Mouse (Mus musculus): ENCODE data around the gene Tdrd9. TPM values are rescaled to one million over a fixed set of nuclear protein-coding genes. Genes with fewer than 3 reads are reported as not detected.
A peak's percentile ranks its signal among the peaks of the same experiment; 100 is the strongest.

Gene Tdrd9
- polyA plus RNA-seq, 1 experiment from 2014 or later: 0.07 TPM

DNA sequence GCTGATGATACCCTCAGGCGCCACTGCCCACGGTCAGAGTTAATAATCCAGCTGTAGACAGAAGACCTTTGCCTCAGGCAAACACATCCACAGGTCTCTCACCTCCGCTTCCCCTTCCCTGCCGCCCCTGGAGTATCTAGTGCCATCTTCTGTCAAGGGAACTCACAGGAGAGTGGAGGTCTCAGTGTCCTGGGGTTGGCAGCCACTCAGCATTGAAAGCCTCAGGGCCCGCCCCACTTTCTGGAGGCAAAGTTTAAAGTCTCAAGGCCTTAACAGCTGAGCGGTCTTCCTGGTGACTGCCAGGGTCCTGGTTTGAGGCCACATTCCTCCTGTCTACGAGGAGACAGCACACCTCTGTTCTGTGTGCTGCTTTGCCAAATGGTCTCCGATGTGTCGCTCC lies 138.3 kb downstream of the Tdrd9 start:
- 76% methylated on average over 9 of the region's 9 CpGs for WGBS
- Histone ChIP-seq H3K27me3 (replicated peaks) (peaks cover 95% of the 10 kb centered on the region), H3K4me1 (peaks cover 14% of the 10 kb centered on the region), H3K27ac (replicated peaks) (no peak overlapping the region), H3K4me3 (no peak overlapping the region), H3K9me3 (no peaks in the 10 kb centered on the region), H3K36me3 (no peaks in the 10 kb centered on the region), H3K4me2 (no peak overlapping the region), H3K9ac (no peak overlapping the region)
- ATAC-seq (ENCODE audit: extremely low read depth, insufficient number of reproducible peaks, low FRiP score, low TSS enrichment): no peak

DNA sequence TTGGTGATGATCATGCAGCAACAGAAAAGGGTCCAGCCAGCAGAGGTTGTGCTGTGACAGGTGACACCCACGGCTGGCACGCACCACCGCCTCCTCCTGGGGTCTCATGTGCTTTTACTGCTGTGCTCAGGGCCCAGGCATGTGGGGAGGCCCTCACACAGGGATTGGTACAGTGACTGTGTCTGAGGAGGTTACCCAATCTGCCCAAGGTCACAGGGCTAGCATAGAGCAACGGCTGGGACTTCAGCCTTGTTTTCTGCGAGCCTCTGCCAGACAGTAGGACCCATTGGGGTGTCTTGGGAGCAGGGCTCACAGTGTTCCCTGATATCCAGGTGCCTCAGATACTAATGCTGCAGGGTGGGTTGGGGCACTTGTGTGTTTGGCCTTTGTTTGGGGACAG lies 140.0 kb downstream of the Tdrd9 start:
- Histone ChIP-seq H3K9ac (no peak overlapping the region), H3K36me3 (no peaks in the 10 kb centered on the region), H3K4me2 (no peak overlapping the region), H3K4me3 (no peak overlapping the region), H3K9me3 (no peaks in the 10 kb centered on the region), H3K4me1 (peaks cover 13% of the 10 kb centered on the region), H3K27ac (replicated peaks) (no peak overlapping the region), H3K27me3 (replicated peaks) (peaks cover 93% of the 10 kb centered on the region)
- ATAC-seq (ENCODE audit: extremely low read depth, insufficient number of reproducible peaks, low FRiP score, low TSS enrichment): no peak
- 70% methylated on average over 5 of the region's 5 CpGs for WGBS

DNA sequence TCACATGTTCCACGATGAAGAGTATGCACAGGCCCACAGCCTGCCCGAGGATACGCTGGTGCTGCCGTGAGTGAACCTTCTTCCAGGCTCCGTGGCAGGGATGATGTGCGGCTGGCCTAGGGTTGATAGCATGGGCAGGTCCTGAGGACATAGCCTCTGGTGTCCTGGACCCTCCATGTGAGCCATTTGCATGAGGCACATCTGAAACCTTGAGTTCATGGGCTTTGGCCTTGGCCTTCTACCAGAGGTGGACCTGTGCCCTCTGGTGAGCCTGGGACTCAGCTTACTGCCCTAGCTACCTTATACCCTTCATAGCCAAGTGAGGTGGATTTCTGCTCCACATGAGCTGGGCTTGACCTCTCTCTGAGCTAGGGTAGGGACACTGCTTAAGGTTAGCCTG lies 140.9 kb downstream of the Tdrd9 start:
- Histone ChIP-seq H3K4me3 (no peak overlapping the region), H3K27ac (replicated peaks) (no peak overlapping the region), H3K27me3 (replicated peaks) (peaks cover 93% of the 10 kb centered on the region)

DNA sequence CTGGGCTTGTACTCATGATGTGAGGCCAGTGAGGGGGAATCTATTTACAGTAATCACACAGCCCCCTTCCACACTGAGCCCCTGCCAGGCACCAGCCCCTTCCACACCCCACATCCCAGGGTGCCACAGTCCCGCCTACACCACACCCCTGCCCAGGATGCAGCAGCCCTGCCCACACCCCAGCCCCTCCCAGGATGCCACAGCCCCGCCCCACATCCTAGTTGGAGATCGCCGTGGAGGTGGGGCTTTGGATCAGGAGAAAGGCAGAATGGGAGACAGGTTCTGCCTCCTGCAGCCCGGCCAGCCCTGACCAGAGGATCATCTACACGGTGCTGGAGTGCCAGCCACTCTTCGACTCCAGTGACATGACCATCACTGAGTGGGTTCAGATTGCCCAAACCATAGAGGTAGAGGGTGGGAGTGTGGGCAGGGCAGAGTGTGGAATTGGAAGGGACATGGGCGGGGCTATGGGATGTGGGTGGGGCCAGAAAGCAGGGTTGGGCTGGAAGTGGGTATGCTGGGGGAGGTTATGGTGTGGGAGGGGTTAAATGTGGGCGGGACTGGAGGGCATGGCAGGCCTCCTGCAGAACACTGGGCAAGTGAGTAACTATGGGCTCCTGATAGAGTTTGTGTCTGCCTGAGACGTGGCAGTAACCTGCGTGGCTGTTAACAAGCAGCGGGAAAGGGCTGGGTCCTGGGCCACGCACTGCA lies 141.5 kb downstream of the Tdrd9 start:
- Histone ChIP-seq H3K9me3 (no peaks in the 10 kb centered on the region), H3K4me2 (no peak overlapping the region), H3K4me1 (peaks cover 2% of the 10 kb centered on the region; the same call in 1 of the 2 replicates), H3K27ac (replicated peaks) (no peak overlapping the region), H3K4me3 (no peak overlapping the region), H3K27me3 (replicated peaks) (peaks cover 88% of the 10 kb centered on the region), H3K9ac (no peak overlapping the region), H3K36me3 (no peaks in the 10 kb centered on the region)
- peak; percentile 68 for ATAC-seq (ENCODE audit: extremely low read depth, insufficient number of reproducible peaks, low FRiP score, low TSS enrichment)
- 19% methylated on average over 13 of the region's 13 CpGs for WGBS

More for the DNA sequence above, 140.9 kb downstream of the Tdrd9 start:
- WGBS: 85% methylated on average over 6 of the region's 6 CpGs
- H3K4me2 ChIP-seq: no peak overlapping the region
- H3K9me3 ChIP-seq: no peaks in the 10 kb centered on the region
- peaks cover 3% of the 10 kb centered on the region; the same call in 1 of the 2 replicates for H3K4me1 ChIP-seq
- H3K36me3 ChIP-seq: no peaks in the 10 kb centered on the region
- no peak overlapping the region for H3K9ac ChIP-seq
- no peak for ATAC-seq (ENCODE audit: extremely low read depth, insufficient number of reproducible peaks, low FRiP score, low TSS enrichment)

DNA sequence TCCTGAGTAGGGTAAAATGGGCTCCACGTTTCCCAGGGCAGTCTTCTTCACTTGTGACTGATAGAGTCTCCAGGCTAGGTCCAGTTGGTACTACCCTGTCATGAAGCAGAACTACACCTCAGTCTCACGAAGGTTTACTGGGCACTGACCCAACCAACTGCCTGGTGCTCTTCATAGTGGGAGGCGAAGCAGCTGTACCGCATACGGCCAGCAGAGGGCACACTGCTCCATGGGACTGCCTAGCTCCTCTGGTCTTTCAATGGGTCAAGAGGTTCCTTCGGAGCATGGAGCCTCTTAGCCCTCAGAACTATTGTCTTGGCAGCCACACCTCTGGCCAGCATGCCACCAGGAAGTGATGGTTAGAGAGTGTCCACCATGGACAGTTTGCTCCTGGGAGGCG lies 142.4 kb downstream of the Tdrd9 start:
- H3K9ac ChIP-seq: no peak overlapping the region
- no peak for ATAC-seq (ENCODE audit: extremely low read depth, insufficient number of reproducible peaks, low FRiP score, low TSS enrichment)
- WGBS: 8% methylated on average over 7 of the region's 7 CpGs
- H3K36me3 ChIP-seq: no peaks in the 10 kb centered on the region
- H3K27me3 ChIP-seq (replicated peaks): peaks cover 86% of the 10 kb centered on the region
- H3K9me3 ChIP-seq: no peaks in the 10 kb centered on the region
- H3K4me3 ChIP-seq: no peak overlapping the region
- no peak overlapping the region for H3K4me2 ChIP-seq
- peaks cover 2% of the 10 kb centered on the region; the same call in 1 of the 2 replicates for H3K4me1 ChIP-seq
- no peak overlapping the region for H3K27ac ChIP-seq (replicated peaks)

DNA sequence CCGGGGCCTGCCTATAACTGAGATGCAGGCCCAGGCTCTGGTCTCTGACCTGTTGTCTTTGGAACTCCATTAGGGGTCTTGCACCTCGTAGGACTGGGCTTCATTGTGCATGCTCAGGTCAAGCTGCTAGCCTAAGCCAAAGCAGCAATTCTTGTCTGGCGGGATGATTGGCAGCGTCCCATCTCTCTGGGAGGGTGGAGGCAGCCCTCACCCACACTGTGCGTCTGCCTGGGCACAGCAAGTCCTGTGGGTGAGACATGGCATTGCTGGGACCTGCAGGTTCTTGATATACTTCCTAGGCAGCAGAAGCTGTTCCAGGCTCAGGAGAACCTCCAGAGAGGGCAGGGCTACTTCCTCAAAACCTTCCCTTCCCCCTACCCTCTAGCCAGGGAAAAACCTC lies 145.6 kb downstream of the Tdrd9 start:
- no peak overlapping the region for H3K27ac ChIP-seq (replicated peaks)
- no peaks in the 10 kb centered on the region for H3K36me3 ChIP-seq
- no peak for ATAC-seq (ENCODE audit: extremely low read depth, insufficient number of reproducible peaks, low FRiP score, low TSS enrichment)
- no peak overlapping the region for H3K4me3 ChIP-seq
- H3K4me1 ChIP-seq: peaks cover 2% of the 10 kb centered on the region; the same call in 1 of the 2 replicates
- H3K9me3 ChIP-seq: no peaks in the 10 kb centered on the region
- H3K27me3 ChIP-seq (replicated peaks): peaks cover 71% of the 10 kb centered on the region
- no peak overlapping the region for H3K4me2 ChIP-seq
- no peak overlapping the region for H3K9ac ChIP-seq
- 75% methylated on average over 5 of the region's 5 CpGs for WGBS

DNA sequence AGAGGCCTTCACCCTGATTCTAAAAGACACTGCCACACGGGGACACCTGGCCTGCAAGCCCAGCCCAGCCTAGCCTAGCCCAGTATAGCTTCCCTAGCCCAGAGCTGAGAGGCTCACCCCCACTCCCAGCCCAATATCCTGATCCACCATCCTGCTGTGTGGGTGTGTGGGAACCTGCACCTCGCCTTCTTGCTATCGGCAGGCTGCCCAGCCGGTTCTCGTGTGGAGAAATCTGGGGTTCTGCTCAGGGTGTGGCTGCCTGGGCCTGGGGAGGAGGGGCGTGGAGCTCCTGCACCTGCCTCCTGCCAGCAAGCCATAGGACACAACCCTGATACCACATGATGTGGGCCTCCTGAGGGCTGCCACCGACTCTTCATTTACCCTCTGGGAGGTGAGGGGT lies 146.3 kb downstream of the Tdrd9 start:
- peaks cover 2% of the 10 kb centered on the region; the same call in 1 of the 2 replicates for H3K4me1 ChIP-seq
- no peak overlapping the region for H3K27ac ChIP-seq (replicated peaks)
- no peak overlapping the region for H3K4me3 ChIP-seq
- H3K27me3 ChIP-seq (replicated peaks): peaks cover 70% of the 10 kb centered on the region
- no peaks in the 10 kb centered on the region for H3K9me3 ChIP-seq
- no peaks in the 10 kb centered on the region for H3K36me3 ChIP-seq
- 60% methylated on average over 7 of the region's 7 CpGs for WGBS
- no peak overlapping the region for H3K4me2 ChIP-seq
- no peak overlapping the region for H3K9ac ChIP-seq
- ATAC-seq (ENCODE audit: extremely low read depth, insufficient number of reproducible peaks, low FRiP score, low TSS enrichment): no peak

Small RNA genes lying within 50 kb of the gene (microRNA-seq; reads per million reads assigned to microRNA genes)
- gene Mir3073a: not detected
- gene Mir3073b: not detected

Other genes starting within 250 kb of the Tdrd9 start
- gene Klc1, start 212.7 kb upstream of the Tdrd9 start, polyA plus RNA-seq (2015; fragmentation: Nextera tagmentation; extraction: Ambion mirVana): 95.2 and 103 TPM in 2 replicates
- 6.0 and 7.0 TPM in 2 replicates for gene Xrcc3, start 157.7 kb upstream of the Tdrd9 start, polyA plus RNA-seq (2015; fragmentation: Nextera tagmentation; extraction: Ambion mirVana)
- 74.6 and 85.2 TPM in 2 replicates for gene Zfyve21, start 157.4 kb upstream of the Tdrd9 start, polyA plus RNA-seq (2015; fragmentation: Nextera tagmentation; extraction: Ambion mirVana)
- gene Ppp1r13b, start 63.4 kb upstream of the Tdrd9 start, polyA plus RNA-seq (2015; fragmentation: Nextera tagmentation; extraction: Ambion mirVana): 12.4 and 12.5 TPM in 2 replicates
- gene Atp5mpl, start 4.6 kb upstream of the Tdrd9 start, polyA plus RNA-seq (2015; fragmentation: Nextera tagmentation; extraction: Ambion mirVana): 1,511 and 1,650 TPM in 2 replicates
- gene Rd3l, start 9.8 kb downstream of the Tdrd9 start, polyA plus RNA-seq (2015; fragmentation: Nextera tagmentation; extraction: Ambion mirVana): 0.59 and 0.95 TPM in 2 replicates
- 0.38 and 1.1 TPM in 2 replicates for gene Aspg, start 135.1 kb downstream of the Tdrd9 start, polyA plus RNA-seq (2015; fragmentation: Nextera tagmentation; extraction: Ambion mirVana)
- 1.6 TPM in 2 replicates for gene Kif26a, start 174.6 kb downstream of the Tdrd9 start, polyA plus RNA-seq (2015; fragmentation: Nextera tagmentation; extraction: Ambion mirVana)

Data from heart, embryonic 13.5 days (tissue).